Mouse (Mus musculus): ENCODE data around the gene Fhad1.
"Not testable (repeated sequence)": the region's sequence is repeated elsewhere in the genome, so short reads cannot be mapped to it uniquely, and the experiment has no call there.

The Fhad1 gene

DNA sequence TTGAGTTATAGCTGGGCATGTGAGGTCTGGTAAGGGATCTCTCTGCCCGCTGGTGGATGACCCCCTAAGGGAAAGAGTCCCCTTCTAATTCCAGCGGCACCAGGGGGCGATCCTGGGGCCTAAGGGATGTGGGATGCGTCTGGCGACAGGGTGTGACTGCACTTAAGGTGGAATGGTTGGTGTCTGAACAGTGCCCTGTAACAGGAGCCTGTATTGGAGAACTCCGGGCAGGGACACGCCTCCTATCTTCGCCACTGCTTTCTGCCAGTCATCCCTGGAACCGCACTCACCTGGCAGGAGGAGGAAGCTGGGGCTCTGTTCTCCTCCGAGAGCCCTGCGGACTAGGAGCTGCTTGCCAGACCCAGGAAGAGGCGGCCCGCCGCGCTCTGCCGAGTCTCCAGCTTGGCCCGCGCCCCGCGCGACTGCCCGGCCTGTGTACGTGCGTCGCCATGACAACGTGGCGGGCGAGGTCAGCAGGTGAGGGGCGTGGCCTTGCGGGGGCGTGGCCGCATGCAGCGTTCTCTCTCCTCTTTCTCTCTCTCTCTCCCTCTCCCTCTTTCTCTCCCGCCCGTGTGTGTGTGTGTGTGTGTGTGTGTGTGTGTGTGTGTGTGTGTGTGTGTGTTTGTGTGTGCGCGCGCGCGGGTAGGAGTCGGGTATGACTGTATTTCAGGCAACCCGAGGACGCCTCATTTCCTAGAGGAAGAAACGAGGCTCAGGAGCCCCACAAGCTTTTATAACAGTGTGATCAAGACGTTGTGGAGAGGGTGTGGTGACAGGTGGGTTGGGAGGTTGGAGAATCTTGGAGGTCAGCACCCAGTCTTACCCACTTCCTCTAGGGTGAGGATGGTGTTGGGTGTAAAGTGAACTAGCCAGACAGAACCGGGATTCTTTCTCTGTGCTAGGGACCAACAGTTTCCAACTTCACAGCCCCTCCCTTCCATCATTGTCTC is at the start of gene Fhad1:
Gene Fhad1 (minus strand): TSS at position 424 of the 950 bp plus-strand sequence.
- DNase-seq (ENCODE audit: extremely low read depth, low read depth): no peak

DNA sequence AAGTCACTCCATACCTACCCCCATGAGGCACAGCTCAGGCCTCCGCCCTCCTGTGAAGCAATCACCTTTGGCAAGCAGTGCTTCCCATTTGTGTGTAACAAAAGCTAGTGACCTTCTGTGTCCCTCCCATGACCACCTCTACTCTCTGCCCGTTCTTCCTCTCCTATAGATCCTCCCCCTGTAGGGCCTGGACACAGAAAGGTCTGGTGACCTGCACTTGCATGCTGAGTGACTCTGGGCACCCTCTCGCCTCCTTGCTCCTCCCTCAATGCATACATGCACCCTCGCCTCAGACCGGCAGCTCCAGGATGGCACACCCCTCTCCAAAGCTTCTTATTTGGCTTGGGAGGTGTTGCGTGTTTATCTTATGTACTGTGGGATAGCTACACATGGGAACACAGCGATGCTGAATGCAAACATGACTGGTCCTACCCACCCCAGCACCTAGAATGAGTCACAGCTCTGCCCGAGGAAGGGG is 48.2 kb upstream of the Fhad1 start:
- DNase-seq (ENCODE audit: extremely low read depth, low read depth): no peak

GRCm38 (mm10) chr4:142061485-142062240 is 46.8 kb upstream of the Fhad1 start:
- DNase-seq (ENCODE audit: extremely low read depth, low read depth): no peak

DNA sequence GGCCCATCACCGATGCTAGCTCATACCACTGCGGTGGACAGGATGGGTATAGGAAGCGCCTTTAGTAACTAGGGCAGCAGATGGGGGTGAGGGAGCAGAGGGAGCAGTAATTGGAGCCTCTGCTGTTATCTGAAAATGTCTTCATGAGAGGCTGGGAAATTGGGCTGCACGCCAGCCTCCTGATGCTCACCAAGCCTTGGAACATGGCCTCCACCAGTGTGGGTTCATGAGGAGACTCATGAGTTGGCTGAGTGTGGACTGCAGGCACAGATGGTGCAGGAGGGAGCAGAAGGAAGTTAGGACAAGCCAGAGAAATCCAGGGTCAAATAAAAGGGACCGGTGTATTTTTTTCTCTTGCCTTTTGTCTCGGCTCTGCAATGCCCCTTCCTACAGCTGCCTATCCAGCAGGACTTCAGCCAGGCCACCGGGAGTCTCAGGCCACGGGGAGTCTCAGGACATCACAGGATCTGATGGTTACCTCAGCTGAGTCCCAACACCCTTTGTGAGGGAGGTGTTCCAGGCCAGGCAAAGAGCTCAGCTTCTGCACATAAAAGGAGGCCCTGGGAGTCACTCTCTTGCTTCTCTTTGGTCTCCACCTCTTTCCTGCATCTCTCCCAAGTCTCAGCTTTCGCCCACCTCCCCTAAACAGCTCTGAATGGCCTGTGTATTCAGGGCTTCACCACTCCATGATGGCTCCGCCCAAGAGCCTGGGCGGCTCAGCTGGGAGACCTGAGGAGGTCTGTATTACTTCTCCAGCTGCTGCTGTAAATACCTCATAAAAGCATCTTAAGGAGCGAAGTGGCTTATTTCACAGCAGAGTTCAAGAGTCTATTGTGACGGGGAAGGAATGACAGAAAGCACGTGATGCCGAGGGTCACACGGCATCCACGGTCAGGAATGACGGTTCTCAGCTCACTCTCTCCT is 45.8 kb upstream of the Fhad1 start:
- DNase-seq (ENCODE audit: extremely low read depth, low read depth): no peak

GRCm38 (mm10) chr4:142059841-142060193 is 44.9 kb upstream of the Fhad1 start:
- no peak for DNase-seq (ENCODE audit: extremely low read depth, low read depth)

DNA sequence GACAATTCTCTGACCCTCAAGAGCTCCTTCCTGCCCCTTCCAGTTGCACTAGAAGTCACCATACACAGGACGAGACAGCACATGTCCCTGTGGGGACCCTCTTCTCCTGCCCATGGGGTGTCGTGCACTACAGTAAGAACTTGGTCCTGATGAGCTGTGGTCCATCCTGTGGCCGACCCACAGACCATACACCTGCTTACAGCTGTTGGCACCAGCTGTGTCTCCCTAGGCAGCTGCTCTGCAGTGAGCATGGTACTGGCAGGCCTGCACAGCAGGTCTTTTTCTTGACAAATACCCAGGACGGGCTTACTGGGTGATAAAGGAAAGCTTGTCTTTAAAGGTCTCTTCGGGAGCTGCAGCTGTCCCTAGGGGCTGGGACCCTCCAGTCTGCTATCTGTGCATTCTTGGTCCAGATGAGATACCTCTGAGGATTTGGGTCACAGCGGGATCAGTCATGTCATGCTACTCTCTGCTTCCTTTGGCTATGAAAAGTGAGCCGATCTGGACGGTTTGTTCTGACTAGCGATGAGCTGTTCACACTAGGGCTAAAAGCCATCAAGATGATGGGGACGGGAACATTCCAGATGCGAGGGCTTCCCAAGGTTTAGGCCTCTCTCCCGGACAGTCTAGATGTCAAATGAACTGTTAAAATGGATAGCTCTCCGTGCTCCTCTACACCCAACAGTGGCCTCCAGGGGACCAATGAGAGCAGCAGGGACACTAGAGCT is 44.4 kb upstream of the Fhad1 start:
- DNase-seq (ENCODE audit: extremely low read depth, low read depth): no peak

- no peak for DNase-seq (ENCODE audit: extremely low read depth, low read depth)
These were observed 42.8 kb upstream of the Fhad1 start for GRCm38 (mm10) chr4:142057529-142058216.

DNA sequence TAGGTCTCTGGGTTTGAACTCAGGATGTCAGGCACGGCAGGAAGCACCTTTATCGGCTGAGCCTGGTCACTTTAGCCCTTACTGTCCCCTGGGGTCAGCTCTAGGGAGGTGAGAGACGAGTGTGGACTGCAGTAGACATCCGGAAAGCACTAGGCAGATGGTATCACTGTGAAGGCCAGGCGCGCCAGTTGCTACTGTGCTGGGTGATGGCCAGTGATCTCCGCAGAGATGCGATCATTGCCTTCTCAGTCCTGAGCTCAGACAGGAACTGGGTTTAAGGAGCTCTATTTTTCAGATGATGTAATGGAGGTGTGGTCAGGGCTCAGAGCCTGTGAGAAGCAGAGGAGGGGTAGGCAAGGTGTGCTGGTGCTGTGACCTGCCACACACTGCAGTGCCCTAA is 40.7 kb upstream of the Fhad1 start:
- no peak for DNase-seq (ENCODE audit: extremely low read depth, low read depth)

- no peak for DNase-seq (ENCODE audit: extremely low read depth, low read depth)
These were observed 39.7 kb upstream of the Fhad1 start for GRCm38 (mm10) chr4:142054580-142054979.

DNA sequence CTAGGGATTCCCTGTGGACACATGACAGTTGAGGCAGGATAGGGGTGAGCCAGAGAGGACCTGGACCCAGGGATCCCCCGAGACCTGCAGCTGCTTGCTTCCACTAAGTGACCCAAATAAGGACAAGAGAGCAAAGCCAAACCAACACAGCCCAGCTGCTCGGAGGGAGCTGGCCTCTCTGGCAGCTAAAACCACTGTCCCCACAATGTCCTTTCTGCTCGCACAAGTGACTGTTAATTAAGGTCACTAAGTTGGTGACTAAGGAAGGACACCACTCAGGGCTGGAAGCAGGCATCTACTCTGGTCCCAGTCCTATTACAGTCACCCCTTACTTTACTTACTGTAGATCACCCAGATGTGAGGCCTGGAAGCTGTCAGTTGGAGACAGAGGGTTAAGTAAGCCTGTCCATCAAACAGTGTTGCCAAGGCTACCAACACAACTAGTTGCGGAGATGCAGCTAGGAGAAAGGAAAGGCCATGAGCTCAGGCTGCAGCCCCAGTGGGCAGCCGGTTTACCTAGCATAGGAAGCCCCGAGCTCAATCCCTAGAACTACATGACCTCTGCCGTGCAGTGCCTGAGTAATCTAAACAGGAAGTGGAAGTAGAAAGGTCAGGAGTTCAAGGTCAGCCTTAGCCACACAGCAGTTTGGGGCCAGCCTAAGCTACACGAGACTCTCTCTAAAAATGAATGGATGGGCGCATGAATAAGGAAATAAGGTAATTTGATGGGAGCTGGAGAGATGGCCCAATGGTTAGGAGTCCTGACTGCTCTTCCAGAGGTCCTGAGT is 39.0 kb upstream of the Fhad1 start:
- no peak for DNase-seq (ENCODE audit: extremely low read depth, low read depth)

- DNase-seq (ENCODE audit: extremely low read depth, low read depth): no peak
These were observed 38.4 kb upstream of the Fhad1 start for GRCm38 (mm10) chr4:142053261-142053660.

GRCm38 (mm10) chr4:142052391-142053132 is 37.7 kb upstream of the Fhad1 start:
- no peak for DNase-seq (ENCODE audit: extremely low read depth, low read depth)

- DNase-seq (ENCODE audit: extremely low read depth, low read depth): not testable (repeated sequence)
These were observed 37.0 kb upstream of the Fhad1 start for GRCm38 (mm10) chr4:142051883-142052282.

GRCm38 (mm10) chr4:142049963-142050362 is 35.1 kb upstream of the Fhad1 start:
- DNase-seq (ENCODE audit: extremely low read depth, low read depth): no peak

DNA sequence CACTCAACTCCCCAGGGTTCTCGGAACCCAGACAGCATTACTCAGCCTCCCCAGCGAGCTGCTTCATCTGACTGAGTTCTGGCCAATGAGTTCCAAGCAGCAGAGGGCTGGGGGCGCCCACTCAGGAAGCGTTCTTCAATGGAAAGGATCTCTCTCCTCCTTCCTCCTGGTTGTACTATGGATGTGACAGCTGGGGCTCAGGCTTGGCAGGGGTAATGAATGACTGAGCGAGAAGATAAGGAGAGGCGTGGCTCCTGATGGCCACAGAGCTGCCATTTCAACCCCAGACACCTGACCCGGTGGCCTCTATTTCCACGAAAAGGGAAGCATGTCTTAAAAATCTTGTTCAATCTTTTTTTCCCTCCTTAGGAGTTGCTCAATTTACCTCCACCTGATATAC is 33.5 kb upstream of the Fhad1 start:
- DNase-seq (ENCODE audit: extremely low read depth, low read depth): no peak

GRCm38 (mm10) chr4:142047005-142047404 is 32.1 kb upstream of the Fhad1 start:
- DNase-seq (ENCODE audit: extremely low read depth, low read depth): no peak

GRCm38 (mm10) chr4:142046496-142046895 is 31.6 kb upstream of the Fhad1 start:
- no peak for DNase-seq (ENCODE audit: extremely low read depth, low read depth)

- DNase-seq (ENCODE audit: extremely low read depth, low read depth): no peak
These were observed 30.8 kb upstream of the Fhad1 start for GRCm38 (mm10) chr4:142045595-142046163.

All from MEL-GATA-1-ER (cell line).